Mouse (Mus musculus): ENCODE measurements at regions not wholly inside any gene's neighbourhood (a gene's known extent, or its start where the extent isn't known, plus 50 kb on each side); places are given as distances from the start of the nearest gene placed in this dataset.

GRCm38 (mm10) chr9:63043304-63043703 lies 55.6 kb upstream of the Pias1 start:
- TF ChIP-seq POLR2A (IDR thresholded peaks at IDR 0.05; ENCODE audit: borderline replicate concordance, extremely low read depth, insufficient read depth, insufficient read length, poor library complexity, severe bottlenecking) = no peak
- TF ChIP-seq CTCF (IDR thresholded peaks at IDR 0.05; ENCODE audit: borderline replicate concordance, extremely low read depth, insufficient read depth, insufficient read length) = no peak

Data from brain, embryonic 14.5 days (tissue).